Mouse (Mus musculus) cerebellum, adult 2 months (tissue): Measurements from ENCODE around the gene Gm11213. TPM values are rescaled to one million over a fixed set of nuclear protein-coding genes. Genes with fewer than 3 reads are reported as not detected.

Experiments used
- DNase-seq, 2 experiments: peaks; one replicate each; pipeline ENCODE4 v3.0.0; 2021
- H3K27ac ChIP-seq: fragments of 200-500 bp; 2 replicates; pipeline ENCODE4 v1.5.1; 2012; ENCODE audit warnings: low read length, control low read depth, inconsistent platforms; ENCODE audit not compliant: insufficient read depth
- H3K27me3 ChIP-seq: fragments of 200-500 bp; 2 replicates; pipeline ENCODE4 v1.6.1; 2012; ENCODE audit warnings: inconsistent platforms, mild to moderate bottlenecking, low read length, moderate library complexity; ENCODE audit not compliant: control insufficient read depth, insufficient read depth
- H3K4me1 ChIP-seq: fragments of 200-500 bp; 2 replicates; pipeline ENCODE4 v1.6.1; 2011; ENCODE audit warnings: low read length; ENCODE audit not compliant: control insufficient read depth, insufficient read depth
- H3K4me3 ChIP-seq: fragments of 200-500 bp; replicated peaks from 2 replicates; pipeline ENCODE3; 2011; ENCODE audit warnings: mild to moderate bottlenecking, low read depth, low read length, control low read depth; ENCODE audit not compliant: insufficient read depth
- CTCF ChIP-seq: fragments of 200-500 bp; IDR thresholded peaks from 2 replicates; pipeline ENCODE4 v1.5.1; 2011; ENCODE audit warnings: low read depth, mild to moderate bottlenecking, control low read depth, low read length, moderate library complexity, borderline replicate concordance; ENCODE audit not compliant: insufficient read depth
- POLR2A ChIP-seq: fragments of 200-500 bp; IDR thresholded peaks from 2 replicates; pipeline ENCODE4 v1.6.1; 2011; ENCODE audit warnings: low read length, control low read depth, borderline replicate concordance; ENCODE audit not compliant: insufficient read depth
- WGBS: fragments of 180-500 bp; shearing (Covaris S2); methylation state at CpG from one replicate; pipeline ENCODE4 v1.1.7; 2018; 5-methylcytosine and 5-hydroxymethylcytosine counted together
- polyA plus RNA-seq: library from polyadenylated mRNA; depleted of rRNA; stranded (reverse); fragments of >200 nt; gene quantifications from 2 replicates; pipeline ENCODE4 v1.2.3, GENCODE M21; 2012

Gene Gm11213
- polyA plus RNA-seq, 1 experiment, result not detected

DNA sequence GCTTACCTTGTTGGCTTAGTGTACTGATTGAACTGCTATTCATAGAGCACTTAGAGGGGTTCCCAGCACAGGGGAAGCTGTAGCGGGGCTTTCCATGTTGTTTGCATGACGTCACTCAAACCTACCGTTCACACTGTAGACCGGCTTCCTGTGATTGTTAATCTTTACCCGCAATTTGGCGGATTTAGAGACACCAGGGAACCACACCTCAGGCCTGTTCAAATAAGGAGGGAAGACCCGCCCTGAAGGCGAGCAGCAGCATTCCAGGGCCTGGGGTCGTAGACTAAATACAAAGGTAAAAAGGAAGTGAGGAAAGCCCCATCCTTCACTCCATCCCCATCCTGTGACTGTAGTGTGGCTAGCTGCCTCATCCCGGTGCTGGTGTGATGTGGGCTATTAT is 9.8 kb downstream of the Gm11213 start:
- no peaks in the 10 kb centered on the region; the same call in 1 of the 2 replicates for H3K27me3 ChIP-seq
- no peak overlapping the region for H3K27ac ChIP-seq
- H3K4me1 ChIP-seq, result no peaks in the 10 kb centered on the region
- 84% methylated on average over 10 of the region's 10 CpGs for WGBS
- DNase-seq, result no peak
- H3K4me3 ChIP-seq, result no peak overlapping the region
- TF ChIP-seq POLR2A (no peak), CTCF (no peak)

DNA sequence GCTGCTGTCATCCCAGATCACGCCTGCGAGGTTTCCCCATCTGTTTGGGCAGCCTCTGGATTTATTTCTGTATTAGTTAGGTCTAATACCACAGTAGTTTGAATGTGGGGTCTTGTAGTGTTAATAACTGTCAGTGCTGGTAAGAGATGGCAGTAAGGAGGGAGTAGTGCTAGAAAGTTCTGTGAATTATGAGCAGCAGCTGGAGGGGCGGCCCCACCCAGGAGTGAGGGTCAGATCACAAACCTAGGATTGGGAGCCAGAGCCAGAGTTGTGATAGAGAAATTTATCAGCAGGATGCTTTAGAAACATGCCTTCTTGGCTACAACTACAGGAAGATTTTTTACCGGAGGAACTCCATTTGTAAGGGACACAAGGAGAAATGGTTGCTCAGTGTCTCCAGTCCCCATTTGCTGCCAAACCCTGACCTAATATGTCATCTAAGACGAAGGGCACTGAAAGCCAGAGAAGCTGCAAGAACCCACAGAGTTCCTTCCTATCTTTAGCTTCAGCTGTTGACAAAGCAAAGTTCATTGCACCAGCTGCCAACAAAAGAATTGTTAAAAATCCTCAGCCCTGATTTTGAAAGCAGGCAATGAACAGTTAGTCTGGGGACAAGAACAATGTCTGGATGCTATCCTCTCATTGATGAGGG is 10.5 kb downstream of the Gm11213 start:
- no peak for DNase-seq
- Histone ChIP-seq H3K27ac (no peak overlapping the region), H3K4me3 (no peak overlapping the region), H3K4me1 (no peaks in the 10 kb centered on the region), H3K27me3 (no peaks in the 10 kb centered on the region; the same call in 1 of the 2 replicates)
- TF ChIP-seq POLR2A (no peak), CTCF (no peak)
- WGBS, result 69% methylated on average over 5 of the region's 5 CpGs

DNA sequence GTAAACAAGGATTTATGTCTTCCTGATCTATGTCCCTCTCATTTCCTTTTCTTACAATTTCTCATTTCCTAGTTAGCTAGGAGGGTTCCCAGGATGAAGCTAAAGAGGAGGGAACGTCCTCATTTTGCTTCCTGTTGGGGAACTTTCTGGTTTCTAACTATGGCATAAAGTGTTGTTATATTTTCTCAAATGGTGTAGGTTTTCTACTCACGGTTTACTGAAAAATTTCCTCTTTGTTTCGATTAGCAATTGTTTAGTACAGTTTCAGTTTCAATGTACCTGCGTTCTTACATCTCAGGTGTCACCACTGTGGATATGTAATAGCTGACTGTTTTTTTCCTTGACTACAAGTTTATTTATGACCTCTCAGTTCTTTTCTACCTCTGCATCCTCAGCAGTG is 14.5 kb downstream of the Gm11213 start:
- H3K27ac ChIP-seq, result no peak overlapping the region
- TF ChIP-seq CTCF, result no peak
- TF ChIP-seq POLR2A, result no peak
- no peak for DNase-seq
- 92% methylated on average over 4 of the region's 4 CpGs for WGBS
- H3K4me3 ChIP-seq, result no peak overlapping the region
- no peaks in the 10 kb centered on the region; the same call in 1 of the 2 replicates for H3K27me3 ChIP-seq
- H3K4me1 ChIP-seq, result no peaks in the 10 kb centered on the region

DNA sequence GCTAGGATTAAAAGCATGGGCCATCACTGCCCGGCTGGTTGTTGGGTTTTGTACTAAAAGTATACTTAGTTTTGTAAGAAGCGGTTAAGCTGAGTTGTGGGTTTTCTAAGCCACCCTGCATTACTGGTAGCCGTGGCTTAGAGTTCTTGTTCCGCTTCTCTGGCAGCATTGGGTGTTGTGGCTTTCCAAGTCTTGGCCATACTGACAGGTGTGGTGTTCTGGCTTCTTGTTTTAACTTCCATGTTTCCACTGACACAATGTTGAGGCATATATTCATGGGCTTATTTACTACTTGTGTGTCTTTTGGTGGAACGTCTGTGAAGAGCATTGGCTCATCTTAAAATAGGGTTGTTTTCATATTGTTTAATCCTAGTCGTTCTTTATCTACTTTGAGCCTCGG is 15.1 kb downstream of the Gm11213 start:
- 87% methylated on average over 7 of the region's 7 CpGs for WGBS
- DNase-seq, result no peak
- Histone ChIP-seq H3K27me3 (no peaks in the 10 kb centered on the region; the same call in 1 of the 2 replicates), H3K27ac (no peak overlapping the region), H3K4me3 (no peak overlapping the region), H3K4me1 (no peaks in the 10 kb centered on the region)
- no peak for TF ChIP-seq CTCF

DNA sequence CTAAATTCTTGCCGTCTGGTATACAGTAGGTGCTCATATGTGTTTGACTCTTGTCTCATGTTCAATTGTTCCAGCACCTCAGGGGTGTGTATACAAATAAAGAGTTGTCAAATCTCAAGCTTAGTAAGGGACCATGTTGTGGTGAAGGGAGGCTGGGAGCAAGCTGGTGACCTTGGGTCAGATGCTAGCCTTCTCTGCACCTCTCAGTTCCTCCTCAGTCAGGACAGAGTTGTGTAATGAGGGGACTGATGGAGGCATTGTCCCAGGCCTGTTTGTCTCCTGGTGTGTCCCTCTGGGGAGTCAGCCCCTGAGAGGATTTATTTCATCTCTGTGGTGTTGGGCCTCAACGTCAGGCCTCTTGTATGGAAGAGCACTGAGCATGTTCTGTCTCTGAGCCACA is 18.8 kb downstream of the Gm11213 start:
- Histone ChIP-seq H3K27me3 (no peaks in the 10 kb centered on the region), H3K27ac (no peak overlapping the region), H3K4me3 (no peak overlapping the region), H3K4me1 (no peaks in the 10 kb centered on the region)
- no peak for TF ChIP-seq CTCF
- no peak for TF ChIP-seq POLR2A
- WGBS, result 81% methylated on average over 2 of the region's 2 CpGs
- DNase-seq, result no peak

DNA sequence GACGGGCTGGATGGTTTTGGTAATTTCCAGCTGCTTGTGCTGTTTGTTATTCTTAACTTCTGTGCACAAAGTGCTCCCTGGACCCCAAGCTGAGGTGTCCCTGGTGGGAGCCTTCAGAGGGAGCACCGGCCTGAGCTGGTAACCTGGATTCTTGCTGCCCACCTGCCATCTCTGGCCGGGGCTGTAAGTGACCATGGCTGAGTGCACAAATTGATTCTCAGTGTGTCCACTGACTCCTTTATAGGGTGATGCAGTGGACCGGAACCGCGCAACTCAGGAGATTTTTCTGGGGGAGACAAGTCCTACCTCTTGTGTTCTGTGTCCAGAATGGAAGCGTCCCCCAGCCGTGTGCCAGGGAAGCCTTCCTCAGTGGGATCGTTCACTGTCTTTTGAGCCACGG is 19.8 kb downstream of the Gm11213 start:
- TF ChIP-seq CTCF (no peak), POLR2A (no peak)
- Histone ChIP-seq H3K27ac (no peak overlapping the region), H3K4me1 (no peaks in the 10 kb centered on the region), H3K27me3 (no peaks in the 10 kb centered on the region), H3K4me3 (no peak overlapping the region)
- WGBS, result 49% methylated on average over 10 of the region's 10 CpGs
- DNase-seq, result no peak

DNA sequence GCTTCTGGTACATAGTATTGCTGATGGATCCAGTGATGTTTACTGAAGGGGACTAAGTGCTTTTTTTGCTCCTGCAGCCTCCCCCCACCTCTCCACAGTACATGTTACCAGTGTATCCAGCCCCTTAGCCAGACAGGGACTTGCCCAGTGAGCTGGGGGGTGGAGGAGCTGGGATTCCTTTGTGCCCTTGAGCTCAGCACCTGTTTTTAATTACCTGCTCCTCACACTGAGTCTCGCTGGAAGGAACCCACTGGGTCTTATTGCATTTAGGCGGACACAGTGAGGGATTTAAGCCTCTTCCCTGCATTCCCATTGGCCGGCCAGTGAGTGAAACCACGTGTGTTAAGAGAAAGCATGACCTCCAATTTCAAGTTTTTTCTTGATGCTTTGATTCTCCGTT is 22.5 kb downstream of the Gm11213 start:
- Histone ChIP-seq H3K4me3 (no peak overlapping the region), H3K27me3 (no peaks in the 10 kb centered on the region), H3K27ac (no peak overlapping the region), H3K4me1 (no peaks in the 10 kb centered on the region)
- DNase-seq, result no peak
- no peak for TF ChIP-seq POLR2A
- no peak for TF ChIP-seq CTCF
- 85% methylated on average over 5 of the region's 5 CpGs for WGBS

DNA sequence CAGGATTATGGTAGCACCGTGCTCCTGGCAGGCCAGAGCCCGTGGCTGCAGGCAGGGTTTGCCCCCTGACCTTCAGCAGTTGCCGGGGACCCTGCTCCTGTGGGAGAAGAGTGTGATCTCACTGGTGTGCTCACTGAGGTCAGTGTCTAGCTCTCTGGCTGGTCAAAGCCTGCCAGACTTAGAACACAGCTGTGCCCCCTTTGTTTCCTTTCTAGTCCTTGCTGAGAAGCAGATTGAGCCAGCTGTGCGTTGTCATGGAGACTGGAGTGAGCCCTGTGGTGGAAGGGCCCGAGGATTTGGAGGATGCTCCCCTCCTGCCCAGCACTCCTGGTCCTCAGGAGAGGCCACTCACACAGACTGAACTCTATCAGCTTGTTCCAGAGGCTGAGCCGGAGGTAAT is 25.0 kb downstream of the Gm11213 start:
- WGBS, result 23% methylated on average over 6 of the region's 6 CpGs
- no peak for TF ChIP-seq CTCF
- no peak for TF ChIP-seq POLR2A
- Histone ChIP-seq H3K27ac (no peak overlapping the region), H3K4me3 (no peak overlapping the region), H3K27me3 (no peaks in the 10 kb centered on the region), H3K4me1 (no peaks in the 10 kb centered on the region)
- no peak for DNase-seq

DNA sequence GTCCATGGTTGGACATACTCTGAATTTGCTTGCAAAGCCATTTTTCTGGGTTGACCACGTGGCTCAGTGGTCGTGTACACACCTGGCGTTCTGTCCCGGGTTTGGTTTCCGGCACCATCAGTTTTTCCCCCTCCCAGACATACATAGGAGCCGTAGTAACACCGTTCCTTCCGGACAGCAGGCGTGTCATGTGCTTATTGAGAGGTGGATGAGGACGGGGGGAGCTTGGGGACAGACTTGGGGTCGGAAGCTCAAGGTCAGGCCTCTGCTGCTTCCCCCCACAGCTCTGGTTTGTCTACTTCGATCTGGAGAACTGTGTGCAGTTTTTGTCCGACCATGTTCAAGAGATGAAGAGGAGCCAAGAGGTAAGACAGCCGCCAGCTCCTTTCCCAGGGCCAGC is 25.4 kb downstream of the Gm11213 start:
- 73% methylated on average over 14 of the region's 14 CpGs for WGBS
- no peak for DNase-seq
- H3K4me1 ChIP-seq, result no peaks in the 10 kb centered on the region
- TF ChIP-seq POLR2A, result no peak
- no peak for TF ChIP-seq CTCF
- no peak overlapping the region for H3K27ac ChIP-seq
- H3K4me3 ChIP-seq, result no peak overlapping the region
- H3K27me3 ChIP-seq, result no peaks in the 10 kb centered on the region
